Mouse (Mus musculus) CH12.LX (cell line): ENCODE measurements at regions not wholly inside any gene's neighbourhood (a gene's known extent, or its start where the extent isn't known, plus 50 kb on each side); places are given as distances from the start of the nearest gene placed in this dataset.

Source experiments
- DNase-seq: peaks from one replicate; pipeline ENCODE4 v3.0.0-alpha.2; 2013; ENCODE audit errors: extremely low read depth
- H3K27ac ChIP-seq: 2 replicates; pipeline ENCODE4 v1.5.1; 2012; ENCODE audit warnings: low read depth, mild to moderate bottlenecking, control low read depth, moderate library complexity; ENCODE audit not compliant: insufficient read depth
- H3K27me3 ChIP-seq: replicated peaks from 2 replicates; pipeline ENCODE3; 2012; ENCODE audit warnings: inconsistent platforms
- H3K36me3 ChIP-seq, 2 experiments: replicated peaks in 1 of 2; 2 replicates each; pipeline versions ENCODE3 to v1.6.1; 2012; ENCODE audit warnings: inconsistent platforms in 1 of 2, low read length in 1 of 2, mild to moderate bottlenecking in 1 of 2, mixed read lengths in 1 of 2, moderate library complexity in 1 of 2; ENCODE audit not compliant: control insufficient read depth in 1 of 2, insufficient read depth in 1 of 2
- H3K4me1 ChIP-seq, 2 experiments: 2 replicates each; pipeline ENCODE4 v1.6.1; 2012; ENCODE audit warnings: inconsistent platforms in 1 of 2, moderate library complexity in 1 of 2; ENCODE audit not compliant: insufficient read depth in 2 of 2, control insufficient read depth in 1 of 2
- H3K4me2 ChIP-seq: 2 replicates; pipeline ENCODE4 v1.6.1; 2012; ENCODE audit warnings: low read depth, mild to moderate bottlenecking, control low read depth; ENCODE audit not compliant: poor library complexity, insufficient read depth, severe bottlenecking
- H3K4me3 ChIP-seq, 3 experiments: fragments of 150-350 bp in 1 of 3; sonication (generic) in 1 of 3; replicated peaks in 1 of 3; 2 replicates each; pipeline versions ENCODE3 to v1.5.1; 2011 to 2012; ENCODE audit warnings: low read depth in 2 of 3, low read length in 2 of 3, mild to moderate bottlenecking in 2 of 3, moderate library complexity in 2 of 3, control low read depth in 1 of 3, improper control_type of control experiment in 1 of 3, inconsistent platforms in 1 of 3, mixed read lengths in 1 of 3; ENCODE audit not compliant: poor library complexity in 1 of 3
- H3K79me2 ChIP-seq: replicated peaks from 2 replicates; pipeline ENCODE4 v1.6.1; 2012; ENCODE audit warnings: mild to moderate bottlenecking, moderate library complexity; ENCODE audit not compliant: control insufficient read depth, poor library complexity, insufficient read depth, severe bottlenecking; ENCODE audit errors: extremely low read depth
- H3K9ac ChIP-seq: 2 replicates; pipeline ENCODE4 v1.6.1; 2012; ENCODE audit warnings: low read depth, mild to moderate bottlenecking, control low read depth, moderate library complexity; ENCODE audit not compliant: insufficient read depth
- H3K9me3 ChIP-seq: replicated peaks from 2 replicates; pipeline ENCODE3; 2012; ENCODE audit warnings: low read length, inconsistent platforms, mixed read lengths
- CHD1 ChIP-seq: IDR thresholded peaks from 2 replicates; pipeline ENCODE4 v1.6.1; 2012; ENCODE audit warnings: low read depth, low read length, improper control_type of control experiment, inconsistent platforms
- CTCF ChIP-seq, 2 experiments: IDR thresholded peaks in 1 of 2; conservative IDR thresholded peaks in 1 of 2; 2 replicates each; pipeline ENCODE4 v1.5.1; 2011 to 2012; ENCODE audit warnings: low read depth in 2 of 2, low read length in 2 of 2, improper control_type of control experiment in 1 of 2, inconsistent platforms in 1 of 2, mild to moderate bottlenecking in 1 of 2, moderate library complexity in 1 of 2
- ELF1 ChIP-seq: IDR thresholded peaks from 2 replicates; pipeline ENCODE4 v1.6.1; 2014; ENCODE audit warnings: low read depth, mild to moderate bottlenecking, inconsistent platforms, low read length, improper control_type of control experiment
- EP300 ChIP-seq: IDR thresholded peaks from 2 replicates; pipeline ENCODE4 v1.6.1; 2011; ENCODE audit warnings: low read length, improper control_type of control experiment
- ETS1 ChIP-seq: conservative IDR thresholded peaks from 2 replicates; pipeline ENCODE4 v1.6.1; 2012; ENCODE audit warnings: low read depth, mild to moderate bottlenecking, inconsistent platforms, low read length, improper control_type of control experiment, moderate library complexity
- GABPA ChIP-seq: IDR thresholded peaks from 2 replicates; pipeline ENCODE4 v1.6.1; 2012; ENCODE audit warnings: low read depth, low read length, improper control_type of control experiment, inconsistent platforms; ENCODE audit not compliant: insufficient replicate concordance
- HCFC1 ChIP-seq: IDR thresholded peaks from 2 replicates; pipeline ENCODE4 v1.6.1; 2012; ENCODE audit warnings: low read depth, mild to moderate bottlenecking, inconsistent platforms, low read length, improper control_type of control experiment
- JUND ChIP-seq: conservative IDR thresholded peaks from 2 replicates; pipeline ENCODE4 v1.6.1; 2011; ENCODE audit warnings: low read depth, low read length, improper control_type of control experiment
- MAX ChIP-seq: IDR thresholded peaks from 2 replicates; pipeline ENCODE4 v1.6.1; 2011; ENCODE audit warnings: low read length, improper control_type of control experiment
- MAZ ChIP-seq: IDR thresholded peaks from 2 replicates; pipeline ENCODE4 v1.6.1; 2012; ENCODE audit warnings: low read depth, mild to moderate bottlenecking, inconsistent platforms, low read length, improper control_type of control experiment, moderate library complexity
- MEF2A ChIP-seq: IDR thresholded peaks from 2 replicates; pipeline ENCODE4 v1.6.1; 2014; ENCODE audit warnings: low read depth, mild to moderate bottlenecking, inconsistent platforms, low read length, improper control_type of control experiment, borderline replicate concordance
- NELFE ChIP-seq: IDR thresholded peaks from 2 replicates; pipeline ENCODE4 v1.6.1; 2011; ENCODE audit warnings: low read depth, low read length, improper control_type of control experiment
- NRF1 ChIP-seq: IDR thresholded peaks from 2 replicates; pipeline ENCODE4 v1.6.1; 2014; ENCODE audit warnings: low read depth, mild to moderate bottlenecking, inconsistent platforms, low read length, improper control_type of control experiment, moderate library complexity
- POLR2AphosphoS2 ChIP-seq: IDR thresholded peaks from 2 replicates; pipeline ENCODE4 v1.6.1; 2011; ENCODE audit warnings: low read depth, low read length, improper control_type of control experiment
- TBP ChIP-seq: conservative IDR thresholded peaks from 2 replicates; pipeline ENCODE4 v1.6.1; 2011; ENCODE audit warnings: low read depth, low read length, improper control_type of control experiment
- TCF12 ChIP-seq: IDR thresholded peaks from 2 replicates; pipeline ENCODE4 v1.6.1; 2014; ENCODE audit warnings: low read depth, mild to moderate bottlenecking, inconsistent platforms, low read length, improper control_type of control experiment
- USF1 ChIP-seq: IDR thresholded peaks from 2 replicates; pipeline ENCODE4 v1.6.1; 2014; ENCODE audit warnings: low read depth, mild to moderate bottlenecking, inconsistent platforms, low read length, improper control_type of control experiment
- USF2 ChIP-seq: conservative IDR thresholded peaks from 2 replicates; pipeline ENCODE4 v1.6.1; 2011; ENCODE audit warnings: low read depth, low read length, improper control_type of control experiment
- ZKSCAN1 ChIP-seq: IDR thresholded peaks from 2 replicates; pipeline ENCODE4 v1.6.1; 2012; ENCODE audit warnings: low read depth, inconsistent platforms, low read length, improper control_type of control experiment, borderline replicate concordance
- dilution Hi-C: fragments of 300-500 bp; cut with MboI; formaldehyde crosslinking; loops from 2 replicates; pipeline ENCODE4 v1.14.3; 2020; ENCODE audit warnings: low sequenced_read_pairs; ENCODE audit not compliant: extremely low pct_unique_long_range_greater_than_20kb, extremely low pct_ligation_motif_present
- in situ Hi-C: fragments of 300-500 bp; cut with MboI; formaldehyde crosslinking; loops from 3 replicates; pipeline ENCODE4 v1.14.3; 2019; ENCODE audit warnings: low sequenced_read_pairs, low pct_ligation_motif_present, low pct_unique_long_range_greater_than_20kb, mixed read lengths

DNA sequence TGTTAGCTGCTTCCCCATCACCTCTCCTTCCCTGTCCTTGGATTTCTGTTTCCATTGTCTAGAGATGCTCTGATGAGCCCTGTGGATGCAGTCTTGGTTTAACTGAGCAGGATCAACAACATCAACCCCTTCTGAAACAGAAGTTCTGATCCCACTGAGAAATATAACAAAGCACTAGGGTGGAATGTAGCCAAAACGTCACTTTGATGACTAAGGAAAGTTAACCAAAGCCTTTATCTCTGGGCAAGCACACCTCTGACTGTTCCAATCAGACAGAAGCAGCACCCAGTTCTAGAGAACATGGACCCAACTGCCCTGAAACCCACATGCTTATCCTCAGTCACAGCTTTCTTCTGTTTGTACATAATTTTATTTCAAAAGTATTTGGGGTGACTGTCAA is 193.2 kb downstream of the Tm2d1 start:
- Histone ChIP-seq H3K27me3 (no peaks in the 10 kb centered on the region), H3K9me3 (peaks cover 65% of the 10 kb centered on the region), H3K4me3 (no peak overlapping the region), H3K9ac (no peak overlapping the region), H3K27ac (no peak overlapping the region), H3K4me1 (no peaks in the 10 kb centered on the region), H3K4me2 (no peak overlapping the region), H3K36me3 (no peaks in the 10 kb centered on the region), H3K79me2 (no peaks in the 10 kb centered on the region)
- dilution Hi-C loops, result no loop called here
- TF ChIP-seq MEF2A (no peak), ETS1 (no peak), NELFE (no peak), POLR2AphosphoS2 (no peak), MAZ (no peak), ZKSCAN1 (no peak), MAX (no peak), GABPA (no peak), CTCF (conservative IDR thresholded peaks at IDR 0.05 in 1 of 2, IDR thresholded peaks at IDR 0.05 in 1 of 2; ENCODE audit: low read depth in 2 of 2, low read length in 2 of 2) (no peak), HCFC1 (no peak), NRF1 (no peak)
- DNase-seq, result no peak
- in situ Hi-C loops, result no loop called here

- H3K9me3 ChIP-seq, result peaks cover 66% of the 10 kb centered on the region
- H3K79me2 ChIP-seq, result no peaks in the 10 kb centered on the region
- H3K4me2 ChIP-seq, result no peak overlapping the region
- dilution Hi-C loops (no loop called here), in situ Hi-C loops (no loop called here)
- no peaks in the 10 kb centered on the region for H3K36me3 ChIP-seq
- no peak for TF ChIP-seq JUND
- no peak for TF ChIP-seq MEF2A
- TF ChIP-seq POLR2AphosphoS2, result no peak
- TF ChIP-seq MAZ, result no peak
- TF ChIP-seq GABPA, result no peak
- TF ChIP-seq USF1, result no peak
- no peak for TF ChIP-seq USF2
- TF ChIP-seq ELF1, result no peak
- TF ChIP-seq TCF12, result no peak
- TF ChIP-seq ZKSCAN1, result no peak
- TF ChIP-seq NRF1, result no peak
- no peak for TF ChIP-seq TBP
- no peak for TF ChIP-seq CHD1
- TF ChIP-seq EP300, result no peak
- TF ChIP-seq MAX, result no peak
- no peak overlapping the region for H3K27ac ChIP-seq
- no peak overlapping the region for H3K4me3 ChIP-seq
- no peak overlapping the region for H3K9ac ChIP-seq
- no peaks in the 10 kb centered on the region for H3K4me1 ChIP-seq
- H3K27me3 ChIP-seq, result no peaks in the 10 kb centered on the region
- DNase-seq, result no peak
These were observed 194.2 kb downstream of the Tm2d1 start for GRCm38 (mm10) chr4:98188944-98189343.
